Mouse (Mus musculus) myocyte (in vitro differentiated cells): ENCODE measurements around the gene Saxo1. TPM values are rescaled to one million over a fixed set of nuclear protein-coding genes. Genes with fewer than 3 reads are reported as not detected.

Experiments used
- H3K27me3 ChIP-seq: one replicate; pipeline ENCODE4 v1.6.1; 2011; ENCODE audit not compliant: control insufficient read depth, insufficient read depth, insufficient read length
- H3K36me3 ChIP-seq: one replicate; pipeline ENCODE4 v1.6.1; 2011; ENCODE audit not compliant: control insufficient read depth, insufficient read depth
- H3K4me2 ChIP-seq: one replicate; pipeline ENCODE4 v1.6.1; 2011; ENCODE audit warnings: low read depth, control low read depth
- H3K4me3 ChIP-seq: one replicate; pipeline ENCODE4 v1.5.1; 2011; ENCODE audit warnings: mild to moderate bottlenecking, control low read depth, moderate library complexity
- H3K79me2 ChIP-seq: one replicate; pipeline ENCODE4 v1.6.1; 2011; ENCODE audit not compliant: control insufficient read depth, insufficient read depth
- H3ac ChIP-seq: one replicate; pipeline ENCODE4 v1.6.1; 2011; ENCODE audit not compliant: control insufficient read depth, insufficient read length
- CEBPB ChIP-seq: IDR thresholded peaks from 2 replicates; pipeline ENCODE4 v1.6.1; 2011; ENCODE audit warnings: mild to moderate bottlenecking, moderate library complexity; ENCODE audit not compliant: poor library complexity, insufficient read depth, severe bottlenecking
- E2F4 ChIP-seq: IDR thresholded peaks from one replicate; pipeline ENCODE4 v1.6.1; 2011; ENCODE audit warnings: mild to moderate bottlenecking, control low read depth, moderate library complexity; ENCODE audit not compliant: insufficient read depth
- MAX ChIP-seq: IDR thresholded peaks from one replicate; pipeline ENCODE4 v1.6.1; 2011; ENCODE audit warnings: low read depth, mild to moderate bottlenecking, control low read depth
- MYOD1 ChIP-seq, 3 experiments: IDR thresholded peaks; one replicate each; pipeline ENCODE4 v1.6.1; 2011; ENCODE audit warnings: control low read depth in 2 of 3, low read depth in 2 of 3, mild to moderate bottlenecking in 2 of 3, moderate library complexity in 1 of 3; ENCODE audit not compliant: insufficient read length in 2 of 3, control insufficient read depth in 1 of 3
- MYOG ChIP-seq, 3 experiments: IDR thresholded peaks; one replicate each; pipeline ENCODE4 v1.6.1; 2011; ENCODE audit warnings: control low read depth in 2 of 3, low read depth in 2 of 3, mild to moderate bottlenecking in 2 of 3; ENCODE audit not compliant: insufficient read length in 2 of 3, control insufficient read depth in 1 of 3, insufficient read depth in 1 of 3
- POLR2A ChIP-seq: IDR thresholded peaks from one replicate; pipeline ENCODE4 v1.6.1; 2011; ENCODE audit warnings: low read depth, mild to moderate bottlenecking, control low read depth, moderate library complexity; ENCODE audit not compliant: insufficient read length
- POLR2AphosphoS2 ChIP-seq: IDR thresholded peaks from one replicate; pipeline ENCODE4 v1.6.1; 2011; ENCODE audit warnings: low read depth, control low read depth; ENCODE audit not compliant: insufficient read length
- REST ChIP-seq: IDR thresholded peaks from one replicate; pipeline ENCODE4 v1.6.1; 2011; ENCODE audit warnings: mild to moderate bottlenecking, control low read depth, moderate library complexity; ENCODE audit not compliant: insufficient read depth, insufficient read length
- SRF ChIP-seq: IDR thresholded peaks from one replicate; pipeline ENCODE4 v1.6.1; 2011; ENCODE audit warnings: low read depth; ENCODE audit not compliant: control insufficient read depth, insufficient read length
- TCF12 ChIP-seq: IDR thresholded peaks from one replicate; pipeline ENCODE4 v1.6.1; 2011; ENCODE audit warnings: mild to moderate bottlenecking, control low read depth; ENCODE audit not compliant: poor library complexity, insufficient read depth, severe bottlenecking
- TCF3 ChIP-seq: IDR thresholded peaks from one replicate; pipeline ENCODE4 v1.6.1; 2011; ENCODE audit warnings: low read depth, control low read depth; ENCODE audit not compliant: insufficient read length
- USF1 ChIP-seq: IDR thresholded peaks from one replicate; pipeline ENCODE4 v1.6.1; 2011; ENCODE audit warnings: low read depth, mild to moderate bottlenecking, control low read depth, moderate library complexity
- polyA plus RNA-seq: library from polyadenylated mRNA; unstranded; fragments of >200 nt; fragmentation: generic; extraction: Trizol; gene quantifications from one replicate; pipeline ENCODE4 v1.2.1, GENCODE M21; 2012; ENCODE audit warnings: missing spikeins

Gene Saxo1
- polyA plus RNA-seq, 1 experiment = not detected

DNA sequence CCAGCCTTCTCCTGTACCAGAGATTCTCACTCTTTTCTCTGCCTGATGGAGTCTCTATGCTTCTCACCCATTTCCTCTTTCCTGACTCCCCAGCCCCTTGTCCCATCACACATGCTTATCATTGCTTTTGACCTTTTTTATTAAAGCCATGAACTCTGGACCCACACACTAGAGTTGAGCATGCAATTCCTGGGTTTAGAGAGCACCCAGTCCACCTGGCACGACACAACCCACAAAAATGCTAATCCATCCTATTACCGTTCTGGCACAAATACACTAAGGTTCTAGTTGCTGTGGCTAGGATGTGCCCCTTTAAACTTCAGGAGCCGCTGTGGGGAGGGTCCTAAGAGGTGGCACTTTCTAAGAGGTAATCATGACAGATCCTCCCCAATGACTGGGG is 122.5 kb downstream of the Saxo1 start:
- no peak overlapping the region for H3K4me3 ChIP-seq
- no peak overlapping the region for H3K4me2 ChIP-seq
- no peak for TF ChIP-seq MAX
- no peak for TF ChIP-seq E2F4
- TF ChIP-seq USF1 = no peak
- TF ChIP-seq CEBPB = no peak
- TF ChIP-seq MYOD1 (IDR thresholded peaks at IDR 0.05; ENCODE audit: control insufficient read depth in 1 of 3, insufficient read length in 2 of 3, low read depth in 2 of 3) = no peak
- TF ChIP-seq TCF3 = no peak
- TF ChIP-seq SRF = no peak
- no peak for TF ChIP-seq POLR2AphosphoS2
- TF ChIP-seq MYOG (IDR thresholded peaks at IDR 0.05; ENCODE audit: control insufficient read depth in 1 of 3, insufficient read depth in 1 of 3, insufficient read length in 2 of 3, low read depth in 2 of 3) = no peak
- no peak for TF ChIP-seq TCF12
- no peak for TF ChIP-seq POLR2A
- no peak for TF ChIP-seq REST
- no peaks in the 10 kb centered on the region for H3K27me3 ChIP-seq
- H3ac ChIP-seq = no peak overlapping the region
- H3K79me2 ChIP-seq = no peaks in the 10 kb centered on the region
- no peaks in the 10 kb centered on the region for H3K36me3 ChIP-seq

DNA sequence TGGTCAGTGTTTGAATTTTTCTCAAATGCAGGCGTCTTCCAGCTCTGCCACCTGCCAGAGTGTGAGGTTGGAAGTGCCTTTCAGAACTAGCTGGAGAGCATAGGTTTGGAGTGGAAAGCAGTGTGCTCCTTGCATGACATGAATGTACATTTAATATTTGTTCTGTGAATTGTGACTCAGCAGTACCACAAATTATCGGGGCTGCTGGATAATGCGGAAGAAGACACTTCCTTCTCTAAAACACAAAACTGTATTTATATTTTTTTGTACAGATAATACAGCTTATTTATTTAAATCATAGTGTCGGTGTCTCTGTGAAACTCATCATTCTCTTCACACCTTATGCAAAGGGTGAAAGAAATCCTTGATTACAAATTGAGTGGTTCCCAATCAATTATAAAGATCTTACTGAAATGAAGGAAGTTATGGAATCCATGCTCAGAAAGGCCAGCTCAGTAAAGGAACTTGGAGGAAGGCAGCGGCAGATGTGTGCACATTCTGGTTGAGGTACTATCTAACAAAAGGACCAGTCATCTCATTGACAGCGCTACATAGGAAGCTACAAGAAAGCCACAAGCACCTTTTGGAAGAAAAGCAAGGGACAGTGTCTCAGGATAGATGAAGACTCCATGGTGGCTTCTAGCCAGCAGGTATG is 129.9 kb downstream of the Saxo1 start:
- H3K4me2 ChIP-seq = no peak overlapping the region
- no peaks in the 10 kb centered on the region for H3K36me3 ChIP-seq
- no peak overlapping the region for H3ac ChIP-seq
- no peak overlapping the region for H3K4me3 ChIP-seq
- H3K79me2 ChIP-seq = no peaks in the 10 kb centered on the region
- no peaks in the 10 kb centered on the region for H3K27me3 ChIP-seq
- TF ChIP-seq MYOD1 (IDR thresholded peaks at IDR 0.05; ENCODE audit: control insufficient read depth in 1 of 3, insufficient read length in 2 of 3, low read depth in 2 of 3) (no peak), E2F4 (no peak), SRF (no peak), TCF12 (no peak), MAX (no peak)

DNA sequence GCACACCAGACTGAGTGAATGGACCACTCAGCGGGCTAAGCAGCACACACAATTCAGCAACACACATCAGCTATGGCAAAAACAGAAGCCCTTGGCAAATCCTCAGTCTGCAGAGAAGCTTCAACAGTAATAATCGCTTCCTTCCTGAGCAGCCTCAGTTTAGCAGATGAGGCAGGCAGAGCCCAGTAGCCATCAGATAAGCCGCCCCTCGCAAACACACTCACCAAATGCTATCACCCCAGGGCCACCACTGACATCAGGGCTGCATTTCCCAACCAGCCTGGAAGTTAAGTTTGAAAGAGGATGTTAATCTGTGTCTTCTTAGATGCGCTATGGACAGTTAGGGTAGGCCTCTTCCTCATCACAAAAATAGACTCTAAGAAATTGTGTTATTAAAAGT is 130.8 kb downstream of the Saxo1 start:
- H3K27me3 ChIP-seq = no peaks in the 10 kb centered on the region

DNA sequence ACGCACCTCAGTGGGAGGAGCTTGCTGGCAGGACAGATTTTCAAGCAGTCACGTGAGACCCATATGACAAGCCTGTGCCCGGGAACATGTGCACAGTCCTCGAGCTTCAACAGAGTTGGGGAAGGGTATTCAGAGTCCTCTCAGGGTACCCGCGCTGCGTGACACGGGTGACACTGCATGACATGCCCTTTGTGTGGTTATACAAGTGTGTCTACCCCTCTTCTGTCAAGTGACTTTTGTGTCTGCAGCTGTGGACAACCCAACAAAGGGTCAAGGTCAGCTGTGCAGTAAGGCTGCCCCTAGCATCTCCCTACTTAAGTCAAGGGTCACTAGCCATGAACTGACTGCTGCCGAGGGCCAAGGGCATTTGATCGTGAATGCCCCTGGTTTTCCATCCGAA is 131.6 kb downstream of the Saxo1 start:
- no peaks in the 10 kb centered on the region for H3K27me3 ChIP-seq
- no peak overlapping the region for H3ac ChIP-seq
- H3K36me3 ChIP-seq = no peaks in the 10 kb centered on the region
- H3K4me2 ChIP-seq = no peak overlapping the region
- no peak overlapping the region for H3K4me3 ChIP-seq
- TF ChIP-seq REST (no peak), TCF3 (no peak), POLR2A (no peak), USF1 (no peak), MAX (no peak)
- H3K79me2 ChIP-seq = no peaks in the 10 kb centered on the region

More for the DNA sequence above, 130.8 kb downstream of the Saxo1 start:
- no peak for TF ChIP-seq E2F4
- no peak for TF ChIP-seq MYOD1 (IDR thresholded peaks at IDR 0.05; ENCODE audit: control insufficient read depth in 1 of 3, insufficient read length in 2 of 3, low read depth in 2 of 3)
- no peak for TF ChIP-seq POLR2A
- TF ChIP-seq TCF12 = no peak
- TF ChIP-seq TCF3 = no peak
- TF ChIP-seq MAX = no peak
- no peak for TF ChIP-seq SRF
- TF ChIP-seq REST = no peak
- TF ChIP-seq POLR2AphosphoS2 = no peak
- TF ChIP-seq MYOG (IDR thresholded peaks at IDR 0.05; ENCODE audit: control insufficient read depth in 1 of 3, insufficient read depth in 1 of 3, insufficient read length in 2 of 3, low read depth in 2 of 3) = no peak
- TF ChIP-seq USF1 = no peak
- no peak for TF ChIP-seq CEBPB
- no peak overlapping the region for H3ac ChIP-seq
- no peaks in the 10 kb centered on the region for H3K36me3 ChIP-seq
- H3K4me3 ChIP-seq = no peak overlapping the region
- H3K79me2 ChIP-seq = no peaks in the 10 kb centered on the region
- H3K4me2 ChIP-seq = no peak overlapping the region

DNA sequence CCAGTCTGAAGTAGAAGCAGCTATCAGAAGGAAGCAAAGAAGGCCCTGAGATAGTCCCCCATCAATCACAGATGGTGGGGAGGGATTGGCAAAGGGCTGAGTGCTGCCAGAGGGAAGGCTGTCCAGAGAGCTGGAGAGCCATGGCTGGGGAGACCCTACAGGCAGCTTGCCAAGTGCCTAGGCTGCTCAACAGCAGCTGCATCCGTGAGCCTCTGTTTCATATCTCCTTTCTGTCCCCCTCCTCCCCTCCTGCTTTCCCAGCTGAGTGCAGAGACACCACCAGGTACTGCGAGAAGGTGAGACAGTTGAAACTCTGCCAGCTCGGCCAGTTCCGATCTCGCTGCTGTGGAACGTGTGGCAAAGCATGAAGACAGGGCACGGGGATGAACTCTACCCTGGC is 132.5 kb downstream of the Saxo1 start:
- no peaks in the 10 kb centered on the region for H3K79me2 ChIP-seq
- H3ac ChIP-seq = no peak overlapping the region
- no peaks in the 10 kb centered on the region for H3K27me3 ChIP-seq
- H3K36me3 ChIP-seq = no peaks in the 10 kb centered on the region
- no peak overlapping the region for H3K4me3 ChIP-seq
- no peak overlapping the region for H3K4me2 ChIP-seq
- TF ChIP-seq POLR2AphosphoS2 (no peak), MYOG (IDR thresholded peaks at IDR 0.05; ENCODE audit: control insufficient read depth in 1 of 3, insufficient read depth in 1 of 3, insufficient read length in 2 of 3, low read depth in 2 of 3) (no peak), POLR2A (no peak), SRF (no peak), MAX (no peak), MYOD1 (IDR thresholded peaks at IDR 0.05; ENCODE audit: control insufficient read depth in 1 of 3, insufficient read length in 2 of 3, low read depth in 2 of 3) (no peak)
